Mouse (Mus musculus) megakaryocyte, adult 5-6 weeks (primary cell): ENCODE measurements at regions not wholly inside any gene's neighbourhood (a gene's known extent, or its start where the extent isn't known, plus 50 kb on each side); places are given as distances from the start of the nearest gene placed in this dataset.
"Not testable (repeated sequence)": the region's sequence is repeated elsewhere in the genome, so short reads cannot be mapped to it uniquely, and the experiment has no call there.

Experiments
- ATAC-seq: 2 replicates; pipeline ENCODE4 v1.8.0; 2016; ENCODE audit warnings: mild to moderate bottlenecking, inconsistent platforms; ENCODE audit not compliant: poor library complexity, severe bottlenecking

DNA sequence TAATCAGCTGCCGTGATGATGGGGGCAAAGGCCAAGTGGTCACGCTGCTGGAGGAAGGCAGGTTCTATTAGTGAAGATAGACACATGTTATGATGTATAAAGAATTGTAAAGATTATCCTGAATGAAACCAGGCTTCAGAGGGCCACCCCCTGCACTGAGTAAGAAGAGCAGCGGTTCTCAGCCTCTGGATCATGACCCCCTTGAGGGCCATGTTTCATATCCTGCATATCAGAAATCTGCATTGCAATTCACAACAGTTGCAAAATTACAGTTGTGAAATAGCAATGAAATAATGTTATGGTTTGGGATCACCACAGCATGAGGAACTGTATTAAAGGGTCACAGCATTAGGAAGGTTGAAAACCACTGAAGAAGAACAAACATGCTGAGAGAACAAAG lies 162.5 kb upstream of the Zranb2 start:
- peak; percentile 65 for ATAC-seq

DNA sequence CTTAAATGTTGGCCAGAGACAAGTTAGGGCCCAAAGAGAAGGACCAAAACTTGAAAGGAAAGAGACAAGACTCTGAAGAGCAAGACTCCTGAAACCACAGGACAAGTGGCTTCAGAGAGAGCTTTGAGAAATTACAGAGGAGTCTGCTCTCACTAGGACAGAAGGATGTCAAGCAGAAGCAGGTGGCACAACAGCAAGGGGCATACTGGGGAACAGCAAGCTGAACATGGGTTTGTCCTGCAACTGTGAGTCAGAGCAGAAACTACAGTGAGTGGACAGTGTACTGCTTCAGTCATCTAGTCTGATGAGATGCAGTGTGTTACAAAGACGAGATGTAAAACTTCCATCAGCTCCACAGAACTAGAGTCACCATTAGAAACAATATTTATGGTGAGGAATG lies 160.6 kb upstream of the Zranb2 start:
- ATAC-seq, result no peak

GRCm38 (mm10) chr3:157374178-157374577 lies 159.8 kb upstream of the Zranb2 start:
- no peak for ATAC-seq

GRCm38 (mm10) chr3:157377531-157377930 lies 156.4 kb upstream of the Zranb2 start:
- peak; percentile 86 for ATAC-seq

DNA sequence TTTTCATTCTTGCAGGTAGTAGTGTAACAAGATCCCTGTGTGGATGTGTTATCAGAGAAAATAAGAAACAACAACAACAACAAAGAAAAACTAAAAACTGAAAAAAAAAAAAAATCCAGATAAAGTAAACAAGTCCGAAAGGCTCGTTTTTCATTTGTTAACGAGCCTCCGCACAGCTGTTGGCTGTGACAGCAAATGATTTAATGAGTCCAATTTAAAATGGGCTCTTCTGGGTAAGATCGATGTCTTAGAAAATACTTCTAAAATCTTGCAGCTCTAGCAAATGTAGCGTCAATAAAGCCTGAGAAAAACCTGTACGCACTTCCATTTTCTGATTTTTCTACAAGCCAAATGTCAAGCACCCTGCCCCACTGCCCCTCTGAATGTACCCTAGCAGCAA lies 155.8 kb upstream of the Zranb2 start:
- no peak for ATAC-seq

GRCm38 (mm10) chr3:157391835-157392234 lies 142.1 kb upstream of the Zranb2 start:
- peak; percentile 59 for ATAC-seq

- ATAC-seq, result no peak
Observed at GRCm38 (mm10) chr3:157393903-157394302, 140.1 kb upstream of the Zranb2 start.

DNA sequence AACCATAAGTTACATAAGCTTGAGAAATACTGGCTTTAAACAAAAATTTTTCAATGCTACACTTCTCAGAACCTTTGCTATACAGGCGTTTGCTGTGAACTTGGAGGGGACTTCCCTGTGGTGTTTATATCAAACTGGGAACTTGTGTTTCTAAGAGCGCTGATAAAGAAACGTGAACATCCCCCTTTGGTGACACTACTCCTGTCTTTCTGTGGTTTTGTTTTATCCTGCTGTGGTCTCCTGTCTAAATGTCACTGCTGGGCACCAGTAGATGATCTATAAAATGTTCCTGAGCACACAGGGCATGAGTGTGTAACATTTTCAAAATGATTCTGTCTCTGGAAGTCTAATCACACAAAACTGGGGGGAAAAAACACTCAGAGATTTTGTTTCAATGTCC lies 134.1 kb upstream of the Zranb2 start:
- ATAC-seq, result no peak

DNA sequence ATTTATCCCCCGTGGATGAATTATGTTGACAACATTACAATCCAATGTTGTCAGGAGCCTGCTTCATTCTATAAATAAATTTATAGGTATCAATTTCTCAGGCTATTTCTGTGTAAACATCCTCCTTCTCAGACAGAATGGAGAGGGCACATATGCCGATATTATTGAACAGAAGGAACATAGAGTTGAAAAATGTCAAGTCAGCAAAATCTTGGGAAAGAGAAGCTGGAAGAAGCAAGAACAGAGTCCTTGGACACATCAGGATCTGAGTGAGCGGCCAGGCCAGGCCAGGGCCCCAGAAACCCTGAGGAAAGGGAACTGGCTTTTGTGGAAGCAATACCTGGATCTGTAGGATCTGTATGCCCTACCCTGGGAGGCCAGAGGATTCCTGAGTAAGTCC lies 129.9 kb upstream of the Zranb2 start:
- no peak for ATAC-seq

DNA sequence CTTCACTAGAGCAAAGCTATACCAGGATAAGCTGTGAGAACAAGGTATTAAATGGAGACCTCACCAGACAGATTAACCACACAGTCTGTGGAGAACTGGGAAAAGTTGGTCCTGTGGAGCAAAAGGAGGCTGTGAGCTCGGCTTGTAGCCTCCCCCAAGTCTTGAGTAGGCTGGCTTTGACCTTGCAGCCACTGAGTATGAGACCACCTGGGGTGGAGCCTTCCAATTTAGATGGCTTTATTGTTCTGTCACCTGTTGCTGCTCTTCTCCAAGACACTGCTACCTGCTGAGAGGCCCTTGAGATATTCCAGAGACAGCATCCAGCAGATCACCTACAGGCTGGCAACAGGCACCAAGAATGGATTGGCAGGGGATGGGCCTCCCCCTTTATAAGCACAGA lies 110.5 kb upstream of the Zranb2 start:
- not testable (repeated sequence) for ATAC-seq

- no peak for ATAC-seq
Observed at GRCm38 (mm10) chr3:157426720-157427119, 107.2 kb upstream of the Zranb2 start.

DNA sequence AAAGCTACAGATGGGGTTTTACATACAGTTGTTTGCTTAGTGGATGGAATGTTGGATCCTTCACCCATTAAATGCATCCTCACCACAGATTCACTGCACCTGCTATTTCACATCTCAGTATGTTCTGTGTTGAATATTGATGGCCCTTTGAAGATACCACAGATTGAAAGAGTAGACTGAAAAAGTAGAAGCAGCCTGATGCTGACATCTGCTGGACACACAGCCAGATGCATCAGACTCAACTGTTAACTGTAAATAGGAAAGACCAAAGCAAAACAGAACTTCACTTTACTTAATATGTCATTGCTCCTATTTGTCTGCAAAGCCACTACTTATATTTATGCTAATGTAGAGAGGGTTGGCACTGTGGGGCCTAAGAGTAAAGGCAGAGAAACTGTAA lies 84.2 kb upstream of the Zranb2 start:
- no peak for ATAC-seq

GRCm38 (mm10) chr3:157471600-157471999 lies 62.4 kb upstream of the Zranb2 start:
- no peak for ATAC-seq

DNA sequence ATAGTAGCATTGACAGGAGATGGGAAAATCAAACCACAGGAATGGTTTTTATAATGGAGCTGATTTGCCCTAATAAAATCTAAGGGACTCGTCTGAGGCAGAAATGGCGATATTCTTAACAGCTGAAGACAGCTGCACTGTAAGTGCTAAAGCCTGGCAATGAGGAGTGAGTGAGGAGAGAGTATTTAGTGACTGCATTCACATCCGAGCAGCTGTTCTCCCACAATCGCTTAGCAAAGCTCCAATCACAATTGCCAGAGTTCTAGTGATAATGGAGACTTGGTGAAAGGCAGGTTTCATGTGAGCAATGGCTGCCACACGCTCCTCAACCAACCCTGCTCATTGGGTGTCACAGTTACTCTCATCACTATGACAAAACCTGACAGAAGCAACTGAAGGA lies 61.3 kb upstream of the Zranb2 start:
- ATAC-seq, result no peak

DNA sequence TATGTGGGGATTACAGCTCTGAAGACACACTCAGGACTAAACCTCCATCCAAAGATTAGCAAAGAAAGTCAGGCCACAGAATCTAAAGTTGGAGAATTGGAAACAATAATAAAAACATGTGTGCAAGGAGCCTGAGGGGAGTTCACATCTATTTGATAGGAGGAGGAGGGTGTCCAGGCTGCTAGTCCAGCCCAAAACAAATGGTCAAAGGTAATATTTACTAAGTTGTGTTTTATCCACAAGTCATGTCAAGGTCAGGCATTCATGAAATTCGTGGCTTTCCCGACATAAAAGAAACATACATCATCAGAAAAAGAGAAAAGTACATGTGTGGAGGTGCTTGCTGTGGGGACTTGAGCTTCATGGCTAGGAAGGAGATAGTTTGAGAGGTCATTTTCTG lies 56.2 kb upstream of the Zranb2 start:
- no peak for ATAC-seq
